Mouse (Mus musculus) heart, postnatal 10 days (tissue): ENCODE measurements around the gene Tmem253. TPM values are rescaled to one million over a fixed set of nuclear protein-coding genes. Genes with fewer than 3 reads are reported as not detected.

Experiments
- total RNA-seq, 2 experiments: library from RNA; stranded (reverse); gene quantifications; 2 replicates each; pipeline ENCODE4 v1.2.3; 2021

Tmem253 gene
- total RNA-seq, 2 experiments from 2014 or later = 0.82 to 1.7 TPM

Other genes with a start within 250 kb of the Tmem253 start
- gene Ang4, start 242.1 kb upstream of the Tmem253 start, total RNA-seq = not detected
- not detected for gene AY358078, start 215.6 kb upstream of the Tmem253 start, total RNA-seq
- gene Ear6, start 162.0 kb upstream of the Tmem253 start, total RNA-seq = not detected
- gene Mettl17, start 130.8 kb upstream of the Tmem253 start, total RNA-seq = 10 to 100 TPM; 19.2 to 28.5 TPM
- gene Slc39a2, start 122.8 kb upstream of the Tmem253 start, total RNA-seq = under 1 TPM; 0.12 to 0.29 TPM
- 100 to 1,000 TPM; 712 to 721 TPM for gene Ndrg2, start 101.5 kb upstream of the Tmem253 start, total RNA-seq
- not detected for gene Tppp2, start 97.2 kb upstream of the Tmem253 start, total RNA-seq
- gene Rnase13, start 92.9 kb upstream of the Tmem253 start, total RNA-seq = not detected
- 10 to 100 TPM; 52.7 to 57.9 TPM for gene Arhgef40, start 30.9 kb upstream of the Tmem253 start, total RNA-seq
- 10 to 100 TPM; 33.8 to 38.0 TPM for gene Zfp219, start 5.1 kb downstream of the Tmem253 start, total RNA-seq
- gene Olfr221, start 26.8 kb downstream of the Tmem253 start, total RNA-seq = not detected
- gene Hnrnpc, start 88.4 kb downstream of the Tmem253 start, total RNA-seq = 100 to 1,000 TPM; 145 to 165 TPM
- under 1 TPM; 0.45 to 0.97 TPM for gene Rpgrip1, start 95.0 kb downstream of the Tmem253 start, total RNA-seq
- gene Supt16, start 181.8 kb downstream of the Tmem253 start, total RNA-seq = 10 to 100 TPM; 33.8 to 37.2 TPM
- 10 to 100 TPM; 60.3 to 67.6 TPM for gene Chd8, start 242.1 kb downstream of the Tmem253 start, total RNA-seq